Mouse (Mus musculus): ENCODE measurements at regions not wholly inside any gene's neighbourhood (a gene's known extent, or its start where the extent isn't known, plus 50 kb on each side); places are given as distances from the start of the nearest gene placed in this dataset.

GRCm38 (mm10) chrX:99415701-99416100 is 55.4 kb downstream of the Pja1 start:
- 52% methylated on average over 5 of the region's 5 CpGs for WGBS
- peaks cover 100% of the 10 kb centered on the region for H3K27me3 ChIP-seq (ENCODE audit: poor library complexity, severe bottlenecking)

GRCm38 (mm10) chrX:99410942-99411341 is 60.1 kb downstream of the Pja1 start:
- whole genome bisulfite sequencing, result 87% methylated on average over 3 of the region's 3 CpGs
- Histone ChIP-seq H3K36me3 (replicated peaks) (no peaks in the 10 kb centered on the region), H3K4me3 (no peak overlapping the region), H3K9me3 (no peaks in the 10 kb centered on the region), H3K27me3 (ENCODE audit: poor library complexity, severe bottlenecking) (peaks cover 100% of the 10 kb centered on the region), H3K27ac (no peak overlapping the region), H3K4me1 (peaks cover 39% of the 10 kb centered on the region)
- no peak for DNase-seq (ENCODE audit: extremely low spot score, low spot score)

More at GRCm38 (mm10) chrX:99415701-99416100, 55.4 kb downstream of the Pja1 start:
- Histone ChIP-seq H3K27ac (no peak overlapping the region), H3K4me1 (peaks cover 28% of the 10 kb centered on the region), H3K4me3 (no peak overlapping the region), H3K9me3 (no peaks in the 10 kb centered on the region), H3K36me3 (replicated peaks) (no peaks in the 10 kb centered on the region)
- no peak for DNase-seq (ENCODE audit: extremely low spot score, low spot score)

GRCm38 (mm10) chrX:99409858-99410257 is 61.2 kb downstream of the Pja1 start:
- Histone ChIP-seq H3K27me3 (ENCODE audit: poor library complexity, severe bottlenecking) (peaks cover 98% of the 10 kb centered on the region), H3K9me3 (no peaks in the 10 kb centered on the region), H3K4me3 (no peak overlapping the region), H3K27ac (peak overlapping the region; percentile 58; the same call in 1 of the 2 replicates), H3K4me1 (peaks cover 40% of the 10 kb centered on the region), H3K36me3 (replicated peaks) (no peaks in the 10 kb centered on the region)
- WGBS, result 74% methylated on average over 10 of the region's 10 CpGs
- no peak for DNase-seq (ENCODE audit: extremely low spot score, low spot score)

DNA sequence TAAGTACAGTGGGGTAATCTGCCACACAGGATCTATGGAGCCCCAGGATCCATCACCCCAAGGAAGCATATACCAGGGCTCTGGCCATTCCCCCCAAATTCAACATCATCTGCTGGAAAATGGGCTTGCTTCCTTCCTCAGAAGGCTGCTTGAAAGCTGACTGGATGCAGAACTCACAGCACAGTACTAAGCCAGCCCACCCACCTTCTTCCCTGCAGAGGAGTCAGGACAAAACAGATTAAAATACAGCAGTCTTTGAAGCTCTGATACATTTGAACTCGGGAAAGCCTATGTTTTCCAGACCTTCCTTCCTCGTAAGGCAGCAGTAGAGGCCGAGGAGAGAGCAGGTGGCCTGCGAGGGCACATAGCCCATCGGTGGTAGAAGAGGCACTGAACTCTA is 61.7 kb downstream of the Pja1 start:
- Histone ChIP-seq H3K27me3 (ENCODE audit: poor library complexity, severe bottlenecking) (peaks cover 98% of the 10 kb centered on the region), H3K36me3 (replicated peaks) (no peaks in the 10 kb centered on the region), H3K4me3 (no peak overlapping the region), H3K27ac (peak overlapping the region; percentile 58; the same call in 1 of the 2 replicates), H3K9me3 (no peaks in the 10 kb centered on the region), H3K4me1 (peaks cover 42% of the 10 kb centered on the region)
- DNase-seq (ENCODE audit: extremely low spot score, low spot score), result no peak
- WGBS, result 75% methylated on average over 5 of the region's 5 CpGs

GRCm38 (mm10) chrX:99408804-99409203 is 62.3 kb downstream of the Pja1 start:
- Histone ChIP-seq H3K27me3 (ENCODE audit: poor library complexity, severe bottlenecking) (peaks cover 98% of the 10 kb centered on the region), H3K9me3 (no peaks in the 10 kb centered on the region), H3K4me3 (no peak overlapping the region), H3K27ac (no peak overlapping the region), H3K4me1 (peaks cover 45% of the 10 kb centered on the region), H3K36me3 (replicated peaks) (no peaks in the 10 kb centered on the region)
- WGBS, result 55% methylated on average over 6 of the region's 6 CpGs
- DNase-seq (ENCODE audit: extremely low spot score, low spot score), result no peak

DNA sequence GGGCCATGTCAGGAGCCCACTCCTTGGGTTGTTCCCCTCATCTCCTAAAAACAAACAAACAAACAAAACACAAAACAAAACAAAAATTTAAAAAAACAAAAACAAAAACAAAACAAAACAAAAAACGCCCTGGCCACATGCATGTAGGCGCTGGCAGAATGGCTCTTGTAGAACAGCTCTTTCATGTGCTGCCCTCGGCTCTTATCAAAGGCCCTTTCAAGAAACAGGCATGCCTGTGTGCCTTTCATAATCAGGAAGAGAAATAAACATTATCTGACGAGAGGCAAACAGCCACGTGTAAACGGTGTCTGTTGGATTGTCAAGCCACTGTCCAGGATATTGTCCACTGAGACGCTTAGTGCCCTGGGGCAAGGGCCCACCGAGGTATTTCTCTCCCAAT is 65.2 kb downstream of the Pja1 start:
- Histone ChIP-seq H3K4me3 (no peak overlapping the region), H3K36me3 (replicated peaks) (no peaks in the 10 kb centered on the region), H3K27ac (no peak overlapping the region), H3K4me1 (peaks cover 52% of the 10 kb centered on the region), H3K27me3 (ENCODE audit: poor library complexity, severe bottlenecking) (peaks cover 98% of the 10 kb centered on the region), H3K9me3 (no peaks in the 10 kb centered on the region)
- DNase-seq (ENCODE audit: extremely low spot score, low spot score), result no peak
- 70% methylated on average over 8 of the region's 8 CpGs for WGBS

DNA sequence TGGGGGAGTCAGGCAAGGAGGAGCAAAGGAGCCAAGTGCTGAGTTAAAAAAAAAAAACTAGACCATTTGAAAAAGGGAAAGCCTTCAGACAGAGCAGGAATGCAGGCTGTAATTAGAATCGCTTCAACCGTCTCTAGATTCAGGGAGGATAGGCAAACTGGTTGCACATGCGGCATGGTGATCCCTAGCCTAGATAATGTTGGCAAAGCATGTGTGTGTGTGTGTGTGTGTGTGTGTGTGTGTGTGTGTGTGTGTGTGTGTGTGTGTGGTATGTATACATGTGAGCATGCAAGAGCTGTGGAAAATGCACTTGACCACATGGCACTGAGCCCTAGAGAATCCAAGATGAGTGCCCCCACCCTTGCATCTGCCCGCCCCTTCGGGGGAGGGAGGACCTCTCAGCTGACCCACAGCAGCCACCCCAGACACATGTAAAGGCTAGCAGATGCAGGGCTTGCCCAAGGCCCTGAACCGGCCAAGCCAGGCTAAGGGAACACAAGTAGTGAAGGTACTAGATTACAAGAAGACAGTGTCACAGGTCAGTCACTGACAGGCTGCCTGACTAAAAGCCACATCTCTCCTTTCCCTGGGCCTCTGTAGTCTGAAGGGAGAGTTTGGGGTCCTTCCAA is 67.4 kb downstream of the Pja1 start:
- DNase-seq (ENCODE audit: extremely low spot score, low spot score), result no peak
- Histone ChIP-seq H3K27ac (peak overlapping the region; percentile 51; the same call in 1 of the 2 replicates), H3K4me1 (peaks cover 34% of the 10 kb centered on the region), H3K27me3 (ENCODE audit: poor library complexity, severe bottlenecking) (peaks cover 98% of the 10 kb centered on the region), H3K9me3 (no peaks in the 10 kb centered on the region), H3K36me3 (replicated peaks) (no peaks in the 10 kb centered on the region), H3K4me3 (no peak overlapping the region)
- 65% methylated on average over 6 of the region's 6 CpGs for WGBS

- whole genome bisulfite sequencing, result 52% methylated on average over 9 of the region's 9 CpGs
- H3K4me1 ChIP-seq, result peaks cover 33% of the 10 kb centered on the region
- no peak overlapping the region for H3K4me3 ChIP-seq
- H3K27me3 ChIP-seq (ENCODE audit: poor library complexity, severe bottlenecking), result peaks cover 98% of the 10 kb centered on the region
- no peak overlapping the region for H3K27ac ChIP-seq
- DNase-seq (ENCODE audit: extremely low spot score, low spot score), result no peak
- H3K36me3 ChIP-seq (replicated peaks), result no peaks in the 10 kb centered on the region
- H3K9me3 ChIP-seq, result no peaks in the 10 kb centered on the region
These were observed 68.1 kb downstream of the Pja1 start for GRCm38 (mm10) chrX:99402841-99403520.

DNA sequence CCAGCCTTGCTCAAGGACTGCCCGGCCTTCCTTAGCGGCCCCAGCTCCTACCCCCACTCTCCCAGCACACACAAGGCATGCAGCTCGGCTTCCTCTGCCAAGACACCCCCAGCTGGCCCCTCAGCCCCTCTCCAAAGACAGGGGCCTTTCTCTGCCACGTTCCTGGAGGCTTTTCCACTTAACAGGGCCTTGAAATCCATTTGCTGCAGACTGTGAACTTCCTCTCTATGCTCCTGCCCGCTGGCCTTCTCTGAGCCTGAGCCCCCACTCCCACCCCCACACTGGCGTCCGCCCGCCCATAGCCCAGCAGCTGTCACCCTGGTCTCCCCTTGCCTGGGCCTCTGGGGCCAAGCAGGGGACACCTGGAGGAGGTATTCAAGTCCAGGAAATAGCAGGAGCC is 73.7 kb downstream of the Pja1 start:
- 69% methylated on average over 8 of the region's 8 CpGs for WGBS
- Histone ChIP-seq H3K27me3 (ENCODE audit: poor library complexity, severe bottlenecking) (peaks cover 100% of the 10 kb centered on the region), H3K4me3 (no peak overlapping the region), H3K9me3 (no peaks in the 10 kb centered on the region), H3K4me1 (peaks cover 23% of the 10 kb centered on the region), H3K27ac (peak overlapping the region; percentile 69), H3K36me3 (replicated peaks) (no peaks in the 10 kb centered on the region)
- peak; percentile 14 for DNase-seq (ENCODE audit: extremely low spot score, low spot score)

DNA sequence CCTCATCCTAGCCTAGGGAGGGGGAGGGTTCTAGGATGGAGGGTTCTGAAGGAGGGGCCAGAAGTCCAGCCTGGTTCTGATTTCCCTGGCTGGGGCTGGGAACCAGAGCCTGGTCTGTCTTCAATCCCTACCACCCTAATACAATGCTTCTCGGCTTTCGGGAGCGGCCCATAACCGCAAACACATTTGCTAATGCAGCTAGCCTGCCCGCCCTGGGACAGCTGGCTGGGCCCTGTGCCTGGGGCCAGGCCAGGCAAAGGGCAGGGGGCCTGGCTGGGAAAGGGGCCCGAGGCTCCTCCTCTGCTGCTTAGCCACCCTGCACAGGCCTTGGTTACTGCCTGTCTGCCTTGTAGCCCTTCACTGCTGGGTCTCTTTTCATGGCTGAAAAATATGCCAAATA is 74.9 kb downstream of the Pja1 start:
- peaks cover 35% of the 10 kb centered on the region for H3K4me1 ChIP-seq
- 60% methylated on average over 6 of the region's 6 CpGs for WGBS
- H3K27me3 ChIP-seq (ENCODE audit: poor library complexity, severe bottlenecking), result peaks cover 100% of the 10 kb centered on the region
- peak overlapping the region; percentile 53; the same call in 1 of the 2 replicates for H3K27ac ChIP-seq
- no peaks in the 10 kb centered on the region for H3K9me3 ChIP-seq
- DNase-seq (ENCODE audit: extremely low spot score, low spot score), result peak; percentile 17
- H3K4me3 ChIP-seq, result no peak overlapping the region
- no peaks in the 10 kb centered on the region for H3K36me3 ChIP-seq (replicated peaks)

- DNase-seq (ENCODE audit: extremely low spot score, low spot score), result peak; percentile 7
- H3K27me3 ChIP-seq (ENCODE audit: poor library complexity, severe bottlenecking), result peaks cover 100% of the 10 kb centered on the region
- H3K36me3 ChIP-seq (replicated peaks), result no peaks in the 10 kb centered on the region
- H3K9me3 ChIP-seq, result no peaks in the 10 kb centered on the region
- H3K4me1 ChIP-seq, result peaks cover 46% of the 10 kb centered on the region
- H3K27ac ChIP-seq, result no peak overlapping the region
- WGBS, result 86% methylated on average over 3 of the region's 3 CpGs
- no peak overlapping the region for H3K4me3 ChIP-seq
These were observed 76.0 kb downstream of the Pja1 start for GRCm38 (mm10) chrX:99395067-99395466.

- H3K4me3 ChIP-seq, result no peak overlapping the region
- peak; percentile 14 for DNase-seq (ENCODE audit: extremely low spot score, low spot score)
- H3K27ac ChIP-seq, result 0 out of 2 replicates have a peak overlapping the region, but pooled peaks have one; percentile 30
- 68% methylated on average over 6 of the region's 6 CpGs for WGBS
- H3K4me1 ChIP-seq, result peaks cover 50% of the 10 kb centered on the region
- H3K9me3 ChIP-seq, result no peaks in the 10 kb centered on the region
- H3K27me3 ChIP-seq (ENCODE audit: poor library complexity, severe bottlenecking), result peaks cover 100% of the 10 kb centered on the region
- H3K36me3 ChIP-seq (replicated peaks), result no peaks in the 10 kb centered on the region
These were observed 79.4 kb downstream of the Pja1 start for GRCm38 (mm10) chrX:99391628-99392027.

DNA sequence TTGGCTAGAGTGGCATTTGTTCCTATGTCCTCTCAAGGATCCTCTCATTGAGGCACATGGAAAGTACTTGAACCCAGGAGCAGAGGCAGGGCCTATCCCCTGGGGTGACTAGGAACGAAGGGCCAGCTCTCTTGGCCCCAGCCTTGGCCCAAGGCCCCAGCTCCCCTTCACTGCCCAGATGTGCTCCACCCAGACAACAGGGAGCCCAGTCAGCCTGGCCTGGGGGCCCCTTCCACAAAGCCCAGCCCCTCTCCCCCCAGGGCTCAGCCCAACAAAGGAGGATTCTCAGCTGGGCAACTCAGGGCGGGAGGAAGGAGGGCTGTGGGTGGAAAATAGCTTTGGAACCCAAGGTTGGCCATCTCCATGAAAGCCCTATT is 80.6 kb downstream of the Pja1 start:
- Histone ChIP-seq H3K27me3 (ENCODE audit: poor library complexity, severe bottlenecking) (peaks cover 100% of the 10 kb centered on the region), H3K9me3 (no peaks in the 10 kb centered on the region), H3K27ac (peak overlapping the region; percentile 78), H3K36me3 (replicated peaks) (no peaks in the 10 kb centered on the region), H3K4me3 (no peak overlapping the region), H3K4me1 (peaks cover 42% of the 10 kb centered on the region)
- 58% methylated on average over 2 of the region's 2 CpGs for WGBS
- peak; percentile 14 for DNase-seq (ENCODE audit: extremely low spot score, low spot score)

Data from forebrain, embryonic 10.5 days (tissue).